Mouse (Mus musculus): ENCODE data around the gene Nrxn1. TPM values are rescaled to one million over a fixed set of nuclear protein-coding genes. Genes with fewer than 3 reads are reported as not detected.

Nrxn1 gene
- total and polyA plus RNA-seq, 3 experiments, result 0.22 TPM; not detected in 2

- Histone ChIP-seq H3K9me3 (replicated peaks) (0 out of 2 replicates have a peak, but pooled peaks cover 3% of the 10 kb centered on the region), H3K36me3 (replicated peaks) (no peaks in the 10 kb centered on the region), H3K4me1 (ENCODE audit: insufficient read depth, low read depth, low read length) (no peaks in the 10 kb centered on the region), H3K4me3 (ENCODE audit: low read depth, low read length) (no peak overlapping the region), H3K27me3 (ENCODE audit: insufficient read depth, low read length) (no peaks in the 10 kb centered on the region)
- ATAC-seq (ENCODE audit: extremely low read depth, insufficient number of reproducible peaks, low FRiP score, poor library complexity, severe bottlenecking) (no peak), DNase-seq (ENCODE audit: low spot score) (no peak)
- TF ChIP-seq GATA2 (IDR thresholded peaks at IDR 0.05; ENCODE audit: borderline replicate concordance, low read depth, low read length), result no peak
- no peak for TF ChIP-seq CTCF (IDR thresholded peaks at IDR 0.05; ENCODE audit: low read depth, low read length)
- no peak for TF ChIP-seq POLR2AphosphoS5 (IDR thresholded peaks at IDR 0.05; ENCODE audit: insufficient replicate concordance, low read depth, low read length)
- no peak for TF ChIP-seq GATA1 (IDR thresholded peaks at IDR 0.05; ENCODE audit: borderline replicate concordance, low read length)
- TF ChIP-seq TAL1 (conservative IDR thresholded peaks at IDR 0.05; ENCODE audit: low read depth, low read length), result no peak
Observed at GRCm38 (mm10) chr17:90422591-90422990, 670.3 kb downstream of the Nrxn1 start.

GRCm38 (mm10) chr17:90420757-90421156, 672.1 kb downstream of the Nrxn1 start:
- 0 out of 2 replicates have a peak, but pooled peaks cover 3% of the 10 kb centered on the region for H3K9me3 ChIP-seq (replicated peaks)
- TF ChIP-seq POLR2AphosphoS5 (IDR thresholded peaks at IDR 0.05; ENCODE audit: insufficient replicate concordance, low read depth, low read length), result no peak
- H3K36me3 ChIP-seq (replicated peaks), result no peaks in the 10 kb centered on the region
- H3K4me1 ChIP-seq (ENCODE audit: insufficient read depth, low read depth, low read length), result no peaks in the 10 kb centered on the region
- ATAC-seq (ENCODE audit: extremely low read depth, insufficient number of reproducible peaks, low FRiP score, poor library complexity, severe bottlenecking) (no peak), DNase-seq (ENCODE audit: low spot score) (no peak)
- no peak overlapping the region for H3K4me3 ChIP-seq (ENCODE audit: low read depth, low read length)
- H3K27me3 ChIP-seq (ENCODE audit: insufficient read depth, low read length), result no peaks in the 10 kb centered on the region

- no peak for ATAC-seq (ENCODE audit: extremely low read depth, insufficient number of reproducible peaks, low FRiP score, poor library complexity, severe bottlenecking)
- no peak overlapping the region for H3K4me3 ChIP-seq (ENCODE audit: low read depth, low read length)
- H3K9me3 ChIP-seq (replicated peaks), result 0 out of 2 replicates have a peak, but pooled peaks cover 3% of the 10 kb centered on the region
- DNase-seq (ENCODE audit: low spot score), result no peak
- H3K4me1 ChIP-seq (ENCODE audit: insufficient read depth, low read depth, low read length), result no peaks in the 10 kb centered on the region
- TF ChIP-seq POLR2AphosphoS5 (IDR thresholded peaks at IDR 0.05; ENCODE audit: insufficient replicate concordance, low read depth, low read length) (no peak), GATA2 (IDR thresholded peaks at IDR 0.05; ENCODE audit: borderline replicate concordance, low read depth, low read length) (no peak), CTCF (IDR thresholded peaks at IDR 0.05; ENCODE audit: low read depth, low read length) (no peak), TAL1 (conservative IDR thresholded peaks at IDR 0.05; ENCODE audit: low read depth, low read length) (no peak), GATA1 (IDR thresholded peaks at IDR 0.05; ENCODE audit: borderline replicate concordance, low read length) (no peak)
- no peaks in the 10 kb centered on the region for H3K36me3 ChIP-seq (replicated peaks)
- H3K27me3 ChIP-seq (ENCODE audit: insufficient read depth, low read length), result no peaks in the 10 kb centered on the region
Observed at GRCm38 (mm10) chr17:90419615-90420014, 673.3 kb downstream of the Nrxn1 start.

GRCm38 (mm10) chr17:90396357-90396756, 696.5 kb downstream of the Nrxn1 start:
- H3K4me3 ChIP-seq (ENCODE audit: low read depth, low read length), result no peak overlapping the region
- no peak for DNase-seq (ENCODE audit: low spot score)

DNA sequence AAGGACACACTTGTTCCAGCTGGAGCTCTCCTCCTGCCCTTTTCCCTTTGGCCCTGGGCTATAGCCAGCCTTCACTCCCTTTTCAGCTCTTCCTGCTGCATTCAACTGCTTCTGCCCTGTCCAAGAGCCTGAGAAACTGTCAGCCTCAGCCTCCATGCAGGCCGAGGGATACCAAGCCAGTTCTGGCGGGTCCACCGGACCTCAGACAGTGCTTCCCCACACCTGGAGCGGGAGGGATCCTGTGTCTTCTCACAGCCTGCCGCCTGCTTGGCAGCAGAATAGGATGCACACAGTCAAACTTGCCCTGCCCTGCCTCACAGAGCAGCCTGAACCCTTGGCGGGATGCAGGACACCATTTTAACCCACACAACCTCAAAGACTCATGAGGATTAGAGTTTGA, 698.3 kb downstream of the Nrxn1 start:
- ATAC-seq (ENCODE audit: extremely low read depth, insufficient number of reproducible peaks, low FRiP score, poor library complexity, severe bottlenecking) (no peak), DNase-seq (ENCODE audit: low spot score) (no peak)
- no peak overlapping the region for H3K4me3 ChIP-seq (ENCODE audit: low read depth, low read length)
- no peaks in the 10 kb centered on the region for H3K27me3 ChIP-seq (ENCODE audit: insufficient read depth, low read length)
- TF ChIP-seq POLR2AphosphoS5 (IDR thresholded peaks at IDR 0.05; ENCODE audit: insufficient replicate concordance, low read depth, low read length) (no peak), TAL1 (conservative IDR thresholded peaks at IDR 0.05; ENCODE audit: low read depth, low read length) (no peak), GATA1 (IDR thresholded peaks at IDR 0.05; ENCODE audit: borderline replicate concordance, low read length) (no peak), CTCF (IDR thresholded peaks at IDR 0.05; ENCODE audit: low read depth, low read length) (no peak), GATA2 (IDR thresholded peaks at IDR 0.05; ENCODE audit: borderline replicate concordance, low read depth, low read length) (no peak)
- no peaks in the 10 kb centered on the region for H3K36me3 ChIP-seq (replicated peaks)
- no peaks in the 10 kb centered on the region for H3K4me1 ChIP-seq (ENCODE audit: insufficient read depth, low read depth, low read length)
- peaks cover 4% of the 10 kb centered on the region; the same call in 1 of the 2 replicates for H3K9me3 ChIP-seq (replicated peaks)

More at GRCm38 (mm10) chr17:90396357-90396756, 696.5 kb downstream of the Nrxn1 start:
- peaks cover 4% of the 10 kb centered on the region; the same call in 1 of the 2 replicates for H3K9me3 ChIP-seq (replicated peaks)
- no peaks in the 10 kb centered on the region for H3K36me3 ChIP-seq (replicated peaks)
- no peaks in the 10 kb centered on the region for H3K27me3 ChIP-seq (ENCODE audit: insufficient read depth, low read length)
- H3K4me1 ChIP-seq (ENCODE audit: insufficient read depth, low read depth, low read length), result no peaks in the 10 kb centered on the region
- no peak for ATAC-seq (ENCODE audit: extremely low read depth, insufficient number of reproducible peaks, low FRiP score, poor library complexity, severe bottlenecking)
- TF ChIP-seq POLR2AphosphoS5 (IDR thresholded peaks at IDR 0.05; ENCODE audit: insufficient replicate concordance, low read depth, low read length), result no peak
- TF ChIP-seq GATA2 (IDR thresholded peaks at IDR 0.05; ENCODE audit: borderline replicate concordance, low read depth, low read length), result no peak
- TF ChIP-seq TAL1 (conservative IDR thresholded peaks at IDR 0.05; ENCODE audit: low read depth, low read length), result no peak
- TF ChIP-seq CTCF (IDR thresholded peaks at IDR 0.05; ENCODE audit: low read depth, low read length), result no peak
- TF ChIP-seq GATA1 (IDR thresholded peaks at IDR 0.05; ENCODE audit: borderline replicate concordance, low read length), result no peak

- Histone ChIP-seq H3K4me1 (ENCODE audit: insufficient read depth, low read depth, low read length) (no peaks in the 10 kb centered on the region), H3K36me3 (replicated peaks) (no peaks in the 10 kb centered on the region), H3K4me3 (ENCODE audit: low read depth, low read length) (no peak overlapping the region), H3K9me3 (replicated peaks) (peaks cover 4% of the 10 kb centered on the region; the same call in 1 of the 2 replicates), H3K27me3 (ENCODE audit: insufficient read depth, low read length) (no peaks in the 10 kb centered on the region)
- ATAC-seq (ENCODE audit: extremely low read depth, insufficient number of reproducible peaks, low FRiP score, poor library complexity, severe bottlenecking) (no peak), DNase-seq (ENCODE audit: low spot score) (no peak)
- TF ChIP-seq TAL1 (conservative IDR thresholded peaks at IDR 0.05; ENCODE audit: low read depth, low read length) (no peak), GATA2 (IDR thresholded peaks at IDR 0.05; ENCODE audit: borderline replicate concordance, low read depth, low read length) (no peak), CTCF (IDR thresholded peaks at IDR 0.05; ENCODE audit: low read depth, low read length) (no peak), GATA1 (IDR thresholded peaks at IDR 0.05; ENCODE audit: borderline replicate concordance, low read length) (no peak), POLR2AphosphoS5 (IDR thresholded peaks at IDR 0.05; ENCODE audit: insufficient replicate concordance, low read depth, low read length) (no peak)
Observed at GRCm38 (mm10) chr17:90392751-90393150, 700.1 kb downstream of the Nrxn1 start.

All from G1E (cell line).